9 mouse cellular contexts compared by ENCODE assay signal in genomic region chr19:6018142-6019089, GRCm38 (mm10). TPM values are rescaled to one million over a fixed set of nuclear protein-coding genes. Genes with fewer than 3 reads are reported as not detected.
A peak's percentile ranks its signal among the peaks of the same experiment; 100 is the strongest.
DNase-seq lines count a peak whose midpoint lies in the region; ATAC-seq and TF ChIP-seq lines count a peak whose summit lies in the region.
"Had no signal": no experiment of that assay in that cellular context is flagged by ENCODE, and none has a peak within 500 bp of the region (broad histone marks: within the 10 kb centered on the region; RNA-seq: fewer than 3 reads in every experiment).

No protein-coding gene starts in this region.

- H3K4me2 ChIP-seq in lung, postnatal 0 days (replicated peaks; ENCODE audit: low read depth, low read length), result no peak overlapping the region

- 28% methylated on average over 15 of the region's 15 CpGs for WGBS in lung, postnatal 0 days

- ATAC-seq in Patski, result no peak
- peak; percentile 45 for ATAC-seq in lung, postnatal 0 days

- H3K27ac ChIP-seq in lung, postnatal 0 days (ENCODE audit: low read length), result no peak overlapping the region

- peak; percentile 97 for TF ChIP-seq CTCF in Patski (IDR thresholded peaks at IDR 0.05)
- TF ChIP-seq CTCF in lung, postnatal 0 days (IDR thresholded peaks at IDR 0.05), result peak; percentile 94

- no peaks in the 10 kb centered on the region for H3K9me3 ChIP-seq in lung, postnatal 0 days (ENCODE audit: low read length)

- TF ChIP-seq EP300 in lung, postnatal 0 days (IDR thresholded peaks at IDR 0.05), result no peak

- H3K4me3 ChIP-seq in lung, postnatal 0 days (ENCODE audit: low read depth, low read length), result no peak overlapping the region

- peaks cover 16% of the 10 kb centered on the region for H3K4me1 ChIP-seq in lung, postnatal 0 days (ENCODE audit: insufficient read depth, low read depth, low read length)

- H3K27me3 ChIP-seq in Patski, result peaks cover 2% of the 10 kb centered on the region
- H3K27me3 ChIP-seq in lung, postnatal 0 days (replicated peaks; ENCODE audit: insufficient read depth, low read length), result no peaks in the 10 kb centered on the region

- in situ Hi-C loops in Patski (cut with MboI; ENCODE audit: low pct_unique_long_range_greater_than_20kb), result loop anchor here (5.0 kb wide), 2 partner anchors 56 to 96 kb away; partner anchors contain the start of genes Cdc42ep2 and Pola2

- POLR2A ChIA-PET in Patski (lab: Charles Lee), result interaction anchor here (1.5 kb wide), 1 partner anchor 28 kb away, joined by 9 read pairs; the partner anchor contains the start of gene Syvn1

- DNase-seq in CD4-positive helper T cell, adult 2 months (ENCODE audit: low read depth, low spot score), result peak; percentile 90
- peak; percentile 27 for DNase-seq in Patski (ENCODE audit: low read depth, low spot score)
- peak; percentile 88 to 94 for DNase-seq in cerebellum, postnatal 25 days
- peak; percentile 72 for DNase-seq in gastrocnemius, postnatal 25 days
- peak; percentile 72 to 88 for DNase-seq in layer of hippocampus, adult 8-10 months (ENCODE audit: low spot score in 2 of 2)
- DNase-seq in lung, postnatal 0 days (ENCODE audit: low spot score), result peak; percentile 94
- DNase-seq in right cerebral cortex, postnatal 25 days, result peak; percentile 58
- DNase-seq in urinary bladder, postnatal 36 days (ENCODE audit: low spot score in 2 of 2), result peak; percentile 78 to 89

- CTCF ChIA-PET in Patski (lab: Charles Lee), result interaction anchor here (0.7 to 3.9 kb wide), 18 partner anchors 11 to 231 kb away, joined by 3 to 46 read pairs (median 4); partner anchors contain the start of genes Arl2, Cdc42ep2, Pola2 and Znhit2

- H3K9ac ChIP-seq in lung, postnatal 0 days (replicated peaks; ENCODE audit: low read depth), result no peak overlapping the region

- H3K36me3 ChIP-seq in lung, postnatal 0 days (ENCODE audit: insufficient read depth, low read length), result no peaks in the 10 kb centered on the region

RNA-seq across cellular contexts. Expression of gene Capn1, which starts 2.7 kb away (rescaled TPM):
- 70.4 TPM for polyA plus RNA-seq in Patski (2021)
- total RNA-seq in gastrocnemius, postnatal 25 days (2021), result 10 to 100 TPM; 76.8 to 81.5 TPM
- 10 to 100 TPM; 23.7 to 27.7 (median 25.1) TPM for total RNA-seq in layer of hippocampus, adult 8-10 months (2022)
- 11.9 and 14.3 TPM in 2 replicates for polyA plus RNA-seq in lung, postnatal 0 days (2015; fragmentation: Nextera tagmentation; extraction: Ambion mirVana)

RNA-seq across cellular contexts. Expression of gene Syvn1, which starts 28.0 kb away (rescaled TPM):
- polyA plus RNA-seq in Patski (2021), result 55.2 TPM
- total RNA-seq in gastrocnemius, postnatal 25 days (2021), result 10 to 100 TPM; 15.2 to 16.2 TPM
- total RNA-seq in layer of hippocampus, adult 8-10 months (2022), result 10 to 100 TPM; 40.4 to 48.8 (median 43.7) TPM
- 16.3 and 18.7 TPM in 2 replicates for polyA plus RNA-seq in lung, postnatal 0 days (2015; fragmentation: Nextera tagmentation; extraction: Ambion mirVana)

RNA-seq across cellular contexts. Expression of gene Slc22a20, which starts 32.5 kb away (rescaled TPM):
- polyA plus RNA-seq in Patski (2021), result not detected
- not detected for total RNA-seq in gastrocnemius, postnatal 25 days (2021)
- not detected for total RNA-seq in layer of hippocampus, adult 8-10 months (2022)
- not detected in 2 replicates for polyA plus RNA-seq in lung, postnatal 0 days (2015; fragmentation: Nextera tagmentation; extraction: Ambion mirVana)
- polyA plus RNA-seq: lung, embryonic 16.5 days had no signal

RNA-seq across cellular contexts. Expression of gene Mrpl49, which starts 39.2 kb away (rescaled TPM):
- 68.9 TPM for polyA plus RNA-seq in Patski (2021)
- 10 to 100 TPM; 27.2 to 29.2 TPM for total RNA-seq in gastrocnemius, postnatal 25 days (2021)
- total RNA-seq in layer of hippocampus, adult 8-10 months (2022), result 10 to 100 TPM; 43.5 to 51.3 (median 46.1) TPM
- 36.7 and 37.6 TPM in 2 replicates for polyA plus RNA-seq in lung, postnatal 0 days (2015; fragmentation: Nextera tagmentation; extraction: Ambion mirVana)

RNA-seq across cellular contexts. Expression of gene Fau, which starts 39.2 kb away (rescaled TPM):
- polyA plus RNA-seq in Patski (2021), result 1,123 TPM
- 100 to 1,000 TPM; 317 to 352 TPM for total RNA-seq in gastrocnemius, postnatal 25 days (2021)
- 100 to 1,000 TPM; 653 to 927 (median 780) TPM for total RNA-seq in layer of hippocampus, adult 8-10 months (2022)
- polyA plus RNA-seq in lung, postnatal 0 days (2015; fragmentation: Nextera tagmentation; extraction: Ambion mirVana), result 784 and 827 TPM in 2 replicates

Comparison
In these comparisons a context has a peak if more than half of its experiments do, and no peak if none do; other contexts are left out.
1. DNase-seq: peak in every context shown above with its lines; median percentile 94 in lung, postnatal 0 days; 91 in cerebellum, postnatal 25 days; 90 in CD4-positive helper T cell, adult 2 months; 84 in urinary bladder, postnatal 36 days; 80 in layer of hippocampus, adult 8-10 months; 72 in gastrocnemius, postnatal 25 days; 58 in right cerebral cortex, postnatal 25 days; 27 in Patski.